Mouse (Mus musculus): ENCODE measurements around the gene Marveld3. TPM values are rescaled to one million over a fixed set of nuclear protein-coding genes. Genes with fewer than 3 reads are reported as not detected.

The Marveld3 gene
- polyA plus RNA-seq, 1 experiment from 2014 or later: 0.51 TPM

GRCm38 (mm10) chr8:109941606-109942360 is 20.2 kb downstream of the Marveld3 start:
- H3K36me3 ChIP-seq (ENCODE audit: control insufficient read depth, insufficient read depth): peaks cover 14% of the 10 kb centered on the region
- WGBS: 60% methylated on average over 2 of the region's 2 CpGs
- ATAC-seq (replicated peaks; ENCODE audit: extremely low read depth, insufficient read depth, low FRiP score): no peak

DNA sequence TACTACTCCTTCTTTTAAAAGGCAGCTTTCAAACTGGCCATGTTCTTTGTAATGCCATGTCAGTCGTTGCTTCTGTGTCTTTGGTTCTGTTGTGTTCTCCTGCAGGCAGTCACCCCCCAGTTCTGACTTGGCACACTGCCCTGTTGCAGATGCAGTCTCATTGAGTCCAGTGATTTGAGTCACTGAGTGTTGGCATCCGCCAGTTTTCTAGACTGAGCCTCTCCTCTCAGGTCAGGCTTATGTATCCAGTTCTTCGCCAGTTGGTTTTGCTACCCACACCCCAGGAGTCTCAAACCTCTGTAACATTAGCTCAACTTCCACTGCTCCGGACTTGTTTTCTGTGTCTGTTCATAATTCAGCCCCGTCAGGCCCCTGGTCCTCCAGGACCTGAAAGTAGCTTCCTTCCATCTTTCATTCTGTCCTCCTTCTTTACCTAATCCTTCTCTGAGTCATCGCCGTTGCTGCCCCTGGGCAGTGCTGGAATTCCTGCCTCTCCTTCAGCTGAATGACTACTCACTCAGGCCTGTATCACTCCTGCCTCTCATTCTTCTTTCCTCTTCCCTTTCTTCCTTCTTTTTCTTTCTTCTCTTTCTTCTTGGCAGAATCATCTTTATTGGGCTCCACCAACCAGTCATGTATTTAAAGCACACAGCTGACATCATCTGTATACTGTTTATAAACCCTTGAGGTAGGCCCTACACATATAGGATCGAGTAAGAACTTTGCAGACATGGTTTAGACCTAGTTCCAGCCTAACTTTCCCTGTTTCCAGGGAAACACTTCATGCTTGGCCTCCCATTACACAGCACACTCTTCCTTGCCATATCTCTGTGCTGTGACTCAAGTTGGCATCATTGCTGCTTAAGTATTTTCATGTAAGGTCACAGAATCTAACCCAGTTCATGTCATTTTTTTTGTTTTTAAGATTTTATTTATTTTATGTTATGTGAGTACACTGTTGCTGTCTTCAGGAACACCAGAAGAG is 41.3 kb downstream of the Marveld3 start:
- Histone ChIP-seq H3K4me1 (ENCODE audit: control insufficient read depth, insufficient read depth, low read length) (peaks cover 13% of the 10 kb centered on the region), H3K36me3 (ENCODE audit: control insufficient read depth, insufficient read depth) (peaks cover 7% of the 10 kb centered on the region), H3K4me2 (ENCODE audit: low read depth, low read length) (no peak overlapping the region; the same call in 1 of the 2 replicates), H3K27ac (ENCODE audit: low read length) (no peak overlapping the region), H3K4me3 (ENCODE audit: low read length) (no peak overlapping the region), H3K9ac (ENCODE audit: low read length) (no peak overlapping the region), H3K9me3 (replicated peaks; ENCODE audit: control insufficient read depth, low read length) (no peaks in the 10 kb centered on the region), H3K27me3 (ENCODE audit: control insufficient read depth, insufficient read depth, low read length) (no peaks in the 10 kb centered on the region)
- ATAC-seq (replicated peaks; ENCODE audit: extremely low read depth, insufficient read depth, low FRiP score): no peak
- WGBS: 61% methylated on average over 8 of the region's 8 CpGs

More at GRCm38 (mm10) chr8:109941606-109942360, 20.2 kb downstream of the Marveld3 start:
- Histone ChIP-seq H3K4me3 (ENCODE audit: low read length) (no peak overlapping the region), H3K27me3 (ENCODE audit: control insufficient read depth, insufficient read depth, low read length) (no peaks in the 10 kb centered on the region), H3K4me1 (ENCODE audit: control insufficient read depth, insufficient read depth, low read length) (peaks cover 3% of the 10 kb centered on the region), H3K9me3 (replicated peaks; ENCODE audit: control insufficient read depth, low read length) (no peaks in the 10 kb centered on the region), H3K27ac (ENCODE audit: low read length) (no peak overlapping the region), H3K9ac (ENCODE audit: low read length) (no peak overlapping the region), H3K4me2 (ENCODE audit: low read depth, low read length) (no peak overlapping the region)

GRCm38 (mm10) chr8:109917277-109917676 is 44.7 kb downstream of the Marveld3 start:
- Histone ChIP-seq H3K4me2 (ENCODE audit: low read depth, low read length) (no peak overlapping the region), H3K36me3 (ENCODE audit: control insufficient read depth, insufficient read depth) (peaks cover 20% of the 10 kb centered on the region), H3K9me3 (replicated peaks; ENCODE audit: control insufficient read depth, low read length) (no peaks in the 10 kb centered on the region), H3K9ac (ENCODE audit: low read length) (no peak overlapping the region), H3K4me3 (ENCODE audit: low read length) (no peak overlapping the region), H3K27me3 (ENCODE audit: control insufficient read depth, insufficient read depth, low read length) (no peaks in the 10 kb centered on the region), H3K4me1 (ENCODE audit: control insufficient read depth, insufficient read depth, low read length) (peaks cover 13% of the 10 kb centered on the region), H3K27ac (ENCODE audit: low read length) (no peak overlapping the region)
- 52% methylated on average over 4 of the region's 4 CpGs for WGBS
- ATAC-seq (replicated peaks; ENCODE audit: extremely low read depth, insufficient read depth, low FRiP score): 0 out of 2 replicates have a peak, but pooled peaks have one; percentile 32

- no peaks in the 10 kb centered on the region for H3K27me3 ChIP-seq (ENCODE audit: control insufficient read depth, insufficient read depth, low read length)
- H3K4me3 ChIP-seq (ENCODE audit: low read length): no peak overlapping the region
- H3K4me2 ChIP-seq (ENCODE audit: low read depth, low read length): no peak overlapping the region
- WGBS: 84% methylated on average over 4 of the region's 4 CpGs
- no peaks in the 10 kb centered on the region for H3K4me1 ChIP-seq (ENCODE audit: control insufficient read depth, insufficient read depth, low read length)
- no peak for ATAC-seq (replicated peaks; ENCODE audit: extremely low read depth, insufficient read depth, low FRiP score)
- peaks cover 19% of the 10 kb centered on the region for H3K36me3 ChIP-seq (ENCODE audit: control insufficient read depth, insufficient read depth)
- no peaks in the 10 kb centered on the region for H3K9me3 ChIP-seq (replicated peaks; ENCODE audit: control insufficient read depth, low read length)
- H3K9ac ChIP-seq (ENCODE audit: low read length): no peak overlapping the region
- no peak overlapping the region for H3K27ac ChIP-seq (ENCODE audit: low read length)
These were observed 54.6 kb downstream of the Marveld3 start for GRCm38 (mm10) chr8:109907376-109907775.

DNA sequence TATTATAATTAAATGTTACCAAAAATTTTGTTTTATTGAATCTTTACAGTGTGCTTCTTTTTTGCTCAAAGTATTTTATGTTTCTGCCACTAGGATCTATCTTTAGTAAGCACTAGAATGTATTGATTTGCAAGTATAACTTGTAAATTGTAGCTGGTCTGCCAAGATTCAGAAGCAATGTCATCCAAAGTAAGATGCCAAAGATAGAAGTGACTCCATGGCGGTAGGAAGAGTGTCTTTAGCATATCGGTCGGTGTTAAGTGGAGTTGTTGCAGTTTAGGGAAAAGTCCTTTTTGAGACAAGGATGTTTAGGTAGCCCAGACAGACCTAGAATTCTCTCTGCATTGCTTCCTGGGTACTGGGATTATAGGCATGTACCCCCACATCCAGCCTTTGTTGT is 55.1 kb downstream of the Marveld3 start:
- Histone ChIP-seq H3K9ac (ENCODE audit: low read length) (no peak overlapping the region), H3K4me1 (ENCODE audit: control insufficient read depth, insufficient read depth, low read length) (no peaks in the 10 kb centered on the region), H3K4me3 (ENCODE audit: low read length) (no peak overlapping the region), H3K9me3 (replicated peaks; ENCODE audit: control insufficient read depth, low read length) (no peaks in the 10 kb centered on the region), H3K36me3 (ENCODE audit: control insufficient read depth, insufficient read depth) (peaks cover 16% of the 10 kb centered on the region), H3K27me3 (ENCODE audit: control insufficient read depth, insufficient read depth, low read length) (no peaks in the 10 kb centered on the region), H3K4me2 (ENCODE audit: low read depth, low read length) (no peak overlapping the region), H3K27ac (ENCODE audit: low read length) (no peak overlapping the region)
- no peak for ATAC-seq (replicated peaks; ENCODE audit: extremely low read depth, insufficient read depth, low FRiP score)
- WGBS: 91% methylated on average over 3 of the region's 3 CpGs

- Histone ChIP-seq H3K4me2 (ENCODE audit: low read depth, low read length) (no peak overlapping the region), H3K36me3 (ENCODE audit: control insufficient read depth, insufficient read depth) (peaks cover 11% of the 10 kb centered on the region), H3K27ac (ENCODE audit: low read length) (no peak overlapping the region), H3K9me3 (replicated peaks; ENCODE audit: control insufficient read depth, low read length) (no peaks in the 10 kb centered on the region), H3K9ac (ENCODE audit: low read length) (no peak overlapping the region), H3K4me3 (ENCODE audit: low read length) (no peak overlapping the region), H3K4me1 (ENCODE audit: control insufficient read depth, insufficient read depth, low read length) (no peaks in the 10 kb centered on the region), H3K27me3 (ENCODE audit: control insufficient read depth, insufficient read depth, low read length) (no peaks in the 10 kb centered on the region)
- WGBS: 89% methylated on average over 1 of the region's 1 CpGs
- ATAC-seq (replicated peaks; ENCODE audit: extremely low read depth, insufficient read depth, low FRiP score): no peak
These were observed 56.9 kb downstream of the Marveld3 start for GRCm38 (mm10) chr8:109904928-109905668.

DNA sequence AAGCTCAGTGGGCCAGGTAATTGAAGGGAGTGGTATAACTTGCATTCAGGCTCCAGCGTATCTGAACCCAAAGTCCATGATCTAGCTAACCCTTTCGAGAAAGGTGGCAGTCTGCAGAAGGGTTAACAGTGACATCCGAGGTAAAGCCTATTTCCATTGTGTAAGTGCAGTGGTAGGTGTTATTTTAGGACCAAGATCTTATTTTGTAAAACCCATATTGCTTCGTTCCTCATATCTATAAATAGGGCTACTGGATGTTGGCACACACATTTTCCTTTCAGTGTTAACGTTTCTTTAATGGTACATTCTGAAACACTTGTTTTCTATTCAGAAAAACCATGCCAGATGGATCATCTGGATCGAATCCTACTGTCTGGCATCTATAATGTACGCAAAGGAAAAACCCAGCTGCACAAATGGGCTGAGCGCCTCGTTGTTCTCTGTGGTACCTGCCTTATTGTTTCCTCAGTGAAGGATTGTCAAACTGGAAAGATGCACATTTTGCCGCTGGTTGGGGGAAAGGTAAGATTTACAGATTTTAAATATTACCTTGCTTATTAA is 58.0 kb downstream of the Marveld3 start:
- Histone ChIP-seq H3K9me3 (replicated peaks; ENCODE audit: control insufficient read depth, low read length) (no peaks in the 10 kb centered on the region), H3K9ac (ENCODE audit: low read length) (no peak overlapping the region), H3K36me3 (ENCODE audit: control insufficient read depth, insufficient read depth) (peaks cover 2% of the 10 kb centered on the region), H3K4me2 (ENCODE audit: low read depth, low read length) (no peak overlapping the region), H3K4me3 (ENCODE audit: low read length) (no peak overlapping the region), H3K27me3 (ENCODE audit: control insufficient read depth, insufficient read depth, low read length) (no peaks in the 10 kb centered on the region), H3K4me1 (ENCODE audit: control insufficient read depth, insufficient read depth, low read length) (no peaks in the 10 kb centered on the region), H3K27ac (ENCODE audit: low read length) (no peak overlapping the region)
- WGBS: 68% methylated on average over 10 of the region's 10 CpGs
- no peak for ATAC-seq (replicated peaks; ENCODE audit: extremely low read depth, insufficient read depth, low FRiP score)

DNA sequence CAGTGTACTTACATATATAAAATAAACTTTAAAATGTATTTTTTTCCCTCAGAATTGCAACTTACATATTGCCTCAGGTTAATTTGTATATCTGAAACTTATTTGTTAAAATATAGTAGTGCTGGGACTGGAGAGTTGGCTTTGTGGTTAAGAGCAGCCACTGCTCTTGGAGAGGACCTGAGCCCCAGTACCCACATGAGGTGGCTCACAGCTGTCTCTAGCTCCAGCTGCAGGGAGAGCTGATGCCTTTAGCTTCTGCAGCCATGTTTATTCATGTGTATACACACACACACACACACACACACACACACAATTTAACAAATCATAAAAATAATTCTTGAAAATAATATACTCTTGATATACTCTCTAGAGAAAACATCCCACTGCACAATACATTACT is 59.6 kb downstream of the Marveld3 start:
- no peak overlapping the region for H3K9ac ChIP-seq (ENCODE audit: low read length)
- H3K4me1 ChIP-seq (ENCODE audit: control insufficient read depth, insufficient read depth, low read length): no peaks in the 10 kb centered on the region
- no peaks in the 10 kb centered on the region for H3K27me3 ChIP-seq (ENCODE audit: control insufficient read depth, insufficient read depth, low read length)
- H3K4me3 ChIP-seq (ENCODE audit: low read length): no peak overlapping the region
- H3K4me2 ChIP-seq (ENCODE audit: low read depth, low read length): no peak overlapping the region
- H3K9me3 ChIP-seq (replicated peaks; ENCODE audit: control insufficient read depth, low read length): no peaks in the 10 kb centered on the region
- H3K36me3 ChIP-seq (ENCODE audit: control insufficient read depth, insufficient read depth): no peaks in the 10 kb centered on the region
- ATAC-seq (replicated peaks; ENCODE audit: extremely low read depth, insufficient read depth, low FRiP score): no peak
- H3K27ac ChIP-seq (ENCODE audit: low read length): no peak overlapping the region

Data from heart, embryonic 16.5 days (tissue).